Mouse (Mus musculus): ENCODE measurements around the gene Lysmd1. TPM values are rescaled to one million over a fixed set of nuclear protein-coding genes. Genes with fewer than 3 reads are reported as not detected.

Lysmd1 gene
- polyA plus RNA-seq, 1 experiment from 2014 or later, result 10.1 TPM

GRCm38 (mm10) chr3:95117751-95118150, 16.1 kb upstream of the Lysmd1 start:
- H3K4me2 ChIP-seq (replicated peaks; ENCODE audit: low read depth), result no peak overlapping the region
- WGBS, result 89% methylated on average over 2 of the region's 2 CpGs
- no peak overlapping the region for H3K27ac ChIP-seq (replicated peaks)
- H3K4me1 ChIP-seq (replicated peaks; ENCODE audit: control insufficient read depth, insufficient read depth), result no peaks in the 10 kb centered on the region
- peaks cover 27% of the 10 kb centered on the region for H3K36me3 ChIP-seq (ENCODE audit: control insufficient read depth, insufficient read depth, low read length)
- no peaks in the 10 kb centered on the region for H3K9me3 ChIP-seq (ENCODE audit: control insufficient read depth, low read length)
- H3K27me3 ChIP-seq (ENCODE audit: control insufficient read depth, insufficient read depth, low read length), result no peaks in the 10 kb centered on the region
- ATAC-seq (ENCODE audit: low FRiP score, low TSS enrichment) (no peak), DNase-seq (ENCODE audit: low spot score) (no peak)
- no peak overlapping the region for H3K9ac ChIP-seq (ENCODE audit: low read length)
- H3K4me3 ChIP-seq (ENCODE audit: low read depth, low read length), result no peak overlapping the region
- no peak for TF ChIP-seq CTCF (IDR thresholded peaks at IDR 0.05; ENCODE audit: low read depth)
- no peak for TF ChIP-seq EP300 (optimal IDR thresholded peaks at IDR 0.05)

GRCm38 (mm10) chr3:95121580-95121979, 12.3 kb upstream of the Lysmd1 start:
- no peaks in the 10 kb centered on the region for H3K9me3 ChIP-seq (ENCODE audit: control insufficient read depth, low read length)
- no peak for DNase-seq (ENCODE audit: low spot score)
- WGBS, result 64% methylated on average over 6 of the region's 6 CpGs
- no peak for ATAC-seq (ENCODE audit: low FRiP score, low TSS enrichment)
- peaks cover 24% of the 10 kb centered on the region for H3K36me3 ChIP-seq (ENCODE audit: control insufficient read depth, insufficient read depth, low read length)
- 0 out of 2 replicates have a peak overlapping the region, but pooled peaks have one; percentile 24 for H3K27ac ChIP-seq (replicated peaks)
- no peak for TF ChIP-seq CTCF (IDR thresholded peaks at IDR 0.05; ENCODE audit: low read depth)
- TF ChIP-seq EP300 (optimal IDR thresholded peaks at IDR 0.05), result no peak
- H3K27me3 ChIP-seq (ENCODE audit: control insufficient read depth, insufficient read depth, low read length), result no peaks in the 10 kb centered on the region
- H3K9ac ChIP-seq (ENCODE audit: low read length), result no peak overlapping the region
- H3K4me1 ChIP-seq (replicated peaks; ENCODE audit: control insufficient read depth, insufficient read depth), result 0 out of 2 replicates have a peak, but pooled peaks cover 3% of the 10 kb centered on the region
- H3K4me3 ChIP-seq (ENCODE audit: low read depth, low read length), result no peak overlapping the region
- H3K4me2 ChIP-seq (replicated peaks; ENCODE audit: low read depth), result no peak overlapping the region

DNA sequence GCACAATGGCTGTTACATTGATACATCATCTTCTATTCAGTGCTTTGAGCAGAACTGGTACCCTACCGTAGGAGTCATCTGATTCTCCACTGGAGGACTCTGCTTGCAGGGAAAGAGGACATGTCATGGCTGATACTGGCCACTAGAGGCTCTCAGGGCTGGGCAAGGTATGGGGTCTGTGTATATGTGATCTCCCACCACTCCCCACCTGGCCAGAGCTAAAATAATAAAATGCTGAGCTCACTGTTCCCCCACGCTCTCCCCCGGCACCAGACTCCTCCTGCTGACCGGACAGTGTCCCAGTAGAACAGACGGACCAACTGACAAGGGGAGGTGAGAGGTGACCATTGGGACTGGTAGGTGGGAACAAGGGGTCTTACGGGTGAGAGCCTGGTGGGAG, 9.6 kb upstream of the Lysmd1 start, which contains the start of gene Tmod4:
Gene Tmod4 (plus strand): TSS at position 231 of the 400 bp plus-strand sequence.
- peak; percentile 40; the same call in 1 of the 2 replicates for ATAC-seq (ENCODE audit: low FRiP score, low TSS enrichment)
- Histone ChIP-seq H3K4me3 (ENCODE audit: low read depth, low read length) (no peak within 1 kb of the TSS), H3K27me3 (ENCODE audit: control insufficient read depth, insufficient read depth, low read length) (no peaks in the 10 kb centered on the region), H3K4me2 (replicated peaks; ENCODE audit: low read depth) (no peak within 1 kb of the TSS), H3K4me1 (replicated peaks; ENCODE audit: control insufficient read depth, insufficient read depth) (0 out of 2 replicates have a peak, but pooled peaks cover 3% of the 10 kb centered on the region), H3K9me3 (ENCODE audit: control insufficient read depth, low read length) (no peaks in the 10 kb centered on the region), H3K9ac (ENCODE audit: low read length) (peak within 1 kb of the TSS; percentile 23; the same call in 1 of the 2 replicates), H3K36me3 (ENCODE audit: control insufficient read depth, insufficient read depth, low read length) (peaks cover 19% of the 10 kb centered on the region), H3K27ac (replicated peaks) (peak within 1 kb of the TSS; percentile 9)
- peak; percentile 30 for DNase-seq (ENCODE audit: low spot score)
- 53% methylated on average over 6 of the region's 6 CpGs for WGBS
- TF ChIP-seq CTCF (IDR thresholded peaks at IDR 0.05; ENCODE audit: low read depth) (peak; percentile 69), EP300 (optimal IDR thresholded peaks at IDR 0.05) (no peak)

- peaks cover 18% of the 10 kb centered on the region for H3K36me3 ChIP-seq (ENCODE audit: control insufficient read depth, insufficient read depth, low read length)
- peak overlapping the region; percentile 23; the same call in 1 of the 2 replicates for H3K9ac ChIP-seq (ENCODE audit: low read length)
- H3K9me3 ChIP-seq (ENCODE audit: control insufficient read depth, low read length), result no peaks in the 10 kb centered on the region
- H3K27ac ChIP-seq (replicated peaks), result peak overlapping the region; percentile 9; the same call in 1 of the 2 replicates
- no peak overlapping the region for H3K4me2 ChIP-seq (replicated peaks; ENCODE audit: low read depth)
- 0 out of 2 replicates have a peak, but pooled peaks cover 3% of the 10 kb centered on the region for H3K4me1 ChIP-seq (replicated peaks; ENCODE audit: control insufficient read depth, insufficient read depth)
- TF ChIP-seq CTCF (IDR thresholded peaks at IDR 0.05; ENCODE audit: low read depth), result no peak
- TF ChIP-seq EP300 (optimal IDR thresholded peaks at IDR 0.05), result no peak
- 5% methylated on average over 5 of the region's 5 CpGs for WGBS
- H3K4me3 ChIP-seq (ENCODE audit: low read depth, low read length), result no peak overlapping the region
- ATAC-seq (ENCODE audit: low FRiP score, low TSS enrichment) (no peak), DNase-seq (ENCODE audit: low spot score) (peak; percentile 66)
- H3K27me3 ChIP-seq (ENCODE audit: control insufficient read depth, insufficient read depth, low read length), result no peaks in the 10 kb centered on the region
These were observed 8.9 kb upstream of the Lysmd1 start for GRCm38 (mm10) chr3:95124972-95125371.

DNA sequence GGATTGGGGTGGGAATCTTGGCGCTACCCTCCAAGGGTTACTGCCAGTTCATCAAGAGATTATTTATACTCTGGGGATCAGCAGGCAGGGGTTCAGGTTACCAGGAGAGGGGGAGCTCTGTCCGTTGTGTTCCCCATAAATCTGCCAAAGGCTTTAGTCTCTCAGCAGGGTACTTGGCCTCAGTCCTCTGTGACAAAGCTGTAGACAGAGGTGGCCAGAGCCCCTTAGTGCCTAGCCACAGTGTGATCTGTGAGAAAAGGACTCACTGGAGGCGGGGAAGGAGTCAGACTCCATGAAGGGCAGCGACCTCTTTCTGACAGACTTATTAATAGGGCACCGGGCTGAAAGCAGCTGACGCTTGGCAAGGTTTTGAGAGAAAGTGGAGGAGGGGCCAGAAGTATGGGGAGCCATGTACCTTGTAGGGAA, 4.6 kb upstream of the Lysmd1 start:
- Histone ChIP-seq H3K4me2 (replicated peaks; ENCODE audit: low read depth) (no peak overlapping the region), H3K9me3 (ENCODE audit: control insufficient read depth, low read length) (no peaks in the 10 kb centered on the region), H3K36me3 (ENCODE audit: control insufficient read depth, insufficient read depth, low read length) (peaks cover 2% of the 10 kb centered on the region; the same call in 1 of the 2 replicates), H3K4me3 (ENCODE audit: low read depth, low read length) (no peak overlapping the region), H3K4me1 (replicated peaks; ENCODE audit: control insufficient read depth, insufficient read depth) (peaks cover 6% of the 10 kb centered on the region; the same call in 1 of the 2 replicates), H3K27me3 (ENCODE audit: control insufficient read depth, insufficient read depth, low read length) (no peaks in the 10 kb centered on the region), H3K9ac (ENCODE audit: low read length) (no peak overlapping the region), H3K27ac (replicated peaks) (no peak overlapping the region)
- TF ChIP-seq CTCF (IDR thresholded peaks at IDR 0.05; ENCODE audit: low read depth) (no peak), EP300 (optimal IDR thresholded peaks at IDR 0.05) (no peak)
- ATAC-seq (ENCODE audit: low FRiP score, low TSS enrichment) (no peak), DNase-seq (ENCODE audit: low spot score) (no peak)
- whole genome bisulfite sequencing, result 30% methylated on average over 6 of the region's 6 CpGs

- no peak overlapping the region for H3K9ac ChIP-seq (ENCODE audit: low read length)
These were observed 3.8 kb upstream of the Lysmd1 start for GRCm38 (mm10) chr3:95130081-95130480.

More at GRCm38 (mm10) chr3:95130081-95130480, 3.8 kb upstream of the Lysmd1 start:
- Histone ChIP-seq H3K4me3 (ENCODE audit: low read depth, low read length) (no peak overlapping the region), H3K27me3 (ENCODE audit: control insufficient read depth, insufficient read depth, low read length) (no peaks in the 10 kb centered on the region), H3K36me3 (ENCODE audit: control insufficient read depth, insufficient read depth, low read length) (peaks cover 2% of the 10 kb centered on the region; the same call in 1 of the 2 replicates), H3K4me1 (replicated peaks; ENCODE audit: control insufficient read depth, insufficient read depth) (peaks cover 4% of the 10 kb centered on the region), H3K27ac (replicated peaks) (0 out of 2 replicates have a peak overlapping the region, but pooled peaks have one; percentile 8), H3K4me2 (replicated peaks; ENCODE audit: low read depth) (no peak overlapping the region), H3K9me3 (ENCODE audit: control insufficient read depth, low read length) (no peaks in the 10 kb centered on the region)
- no peak for TF ChIP-seq CTCF (IDR thresholded peaks at IDR 0.05; ENCODE audit: low read depth)
- no peak for TF ChIP-seq EP300 (optimal IDR thresholded peaks at IDR 0.05)
- WGBS, result 66% methylated on average over 5 of the region's 5 CpGs
- ATAC-seq (ENCODE audit: low FRiP score, low TSS enrichment) (no peak), DNase-seq (ENCODE audit: low spot score) (no peak)
